Mouse (Mus musculus): ENCODE measurements around the gene Tango6.

Gene Tango6

DNA sequence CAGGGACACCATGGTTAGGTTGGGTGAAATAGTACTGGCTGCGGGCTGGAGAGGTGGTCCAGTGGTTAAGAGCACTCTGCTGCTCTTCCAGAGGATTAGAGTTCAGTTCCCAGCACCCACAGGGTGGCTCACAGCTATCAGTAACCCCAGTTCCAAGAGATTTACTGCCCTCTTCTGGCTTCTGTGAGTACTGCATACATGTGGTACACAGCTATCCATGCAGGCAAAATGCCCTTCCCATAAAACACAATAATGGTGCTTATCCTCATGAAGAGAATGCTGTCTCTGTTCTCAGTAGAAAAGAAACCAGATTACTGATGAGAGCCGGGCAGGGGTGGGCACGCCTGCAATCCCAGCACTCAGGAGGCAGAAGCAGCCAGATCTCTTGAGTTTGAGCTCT lies 123.0 kb downstream of the Tango6 start:
- in situ Hi-C loops (cut with MboI; ENCODE audit: unreplicated experiment in 2 of 2): no loop called here

DNA sequence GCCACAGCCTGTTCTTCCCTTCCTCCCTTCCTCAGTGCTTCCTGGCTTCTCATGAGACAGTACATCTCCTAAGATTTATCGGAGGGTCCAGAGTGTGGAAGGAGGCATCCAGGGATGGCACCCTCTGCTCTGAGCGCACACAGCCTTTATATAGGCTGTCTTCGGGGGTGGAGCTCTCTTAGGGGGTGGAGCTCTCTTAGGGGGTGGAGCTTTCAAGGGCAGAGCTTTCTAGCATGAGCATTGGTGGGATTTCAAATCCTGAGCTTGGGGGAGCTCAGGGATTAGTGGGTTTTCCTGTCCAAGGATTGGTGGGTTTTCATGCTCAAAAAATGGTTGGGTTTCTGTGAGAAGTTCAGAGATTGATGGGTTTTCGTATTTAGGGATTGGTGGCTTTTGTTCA lies 124.6 kb downstream of the Tango6 start:
- in situ Hi-C loops (cut with MboI; ENCODE audit: unreplicated experiment in 2 of 2): no loop called here

DNA sequence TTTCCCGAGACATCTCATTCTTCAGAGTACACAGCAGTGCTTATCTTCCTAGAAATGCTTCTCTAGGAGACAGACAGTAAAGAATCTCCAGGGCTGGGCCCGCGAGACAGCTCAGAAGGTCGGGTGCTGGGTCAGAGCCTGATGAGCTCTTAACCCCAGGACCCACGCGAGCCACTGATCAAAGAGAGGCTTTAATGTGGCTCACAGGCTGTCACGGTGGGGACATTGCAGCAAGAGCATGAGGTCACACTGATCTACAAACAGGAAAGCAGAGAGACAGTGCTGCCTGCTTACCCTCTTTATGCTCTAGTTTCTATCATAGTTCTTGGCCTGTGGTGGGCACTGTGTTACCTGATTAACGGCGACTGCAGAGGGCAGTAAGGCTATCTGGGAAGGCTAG lies 126.9 kb downstream of the Tango6 start:
- in situ Hi-C loops (cut with MboI; ENCODE audit: unreplicated experiment in 2 of 2): no loop called here

DNA sequence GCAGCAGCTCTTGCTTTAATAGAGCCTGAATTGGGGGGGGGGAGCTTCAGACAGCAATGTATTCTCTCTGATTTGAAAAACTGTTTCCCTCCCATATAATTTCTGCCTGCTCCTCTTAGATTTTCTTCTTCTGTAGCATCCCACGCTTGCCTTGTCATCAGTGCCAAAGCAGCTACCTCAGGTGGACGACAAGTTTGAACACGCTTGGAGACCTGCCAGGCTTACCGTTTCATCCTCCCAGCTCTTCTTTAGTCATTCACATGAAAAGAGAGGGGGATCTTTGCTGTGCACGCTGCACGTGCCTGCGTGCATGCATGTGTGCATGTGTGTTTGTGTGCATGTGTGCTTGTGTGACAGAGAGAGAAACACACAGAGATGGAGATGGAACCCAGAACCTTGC lies 127.5 kb downstream of the Tango6 start:
- in situ Hi-C loops (cut with MboI; ENCODE audit: unreplicated experiment in 2 of 2): no loop called here

DNA sequence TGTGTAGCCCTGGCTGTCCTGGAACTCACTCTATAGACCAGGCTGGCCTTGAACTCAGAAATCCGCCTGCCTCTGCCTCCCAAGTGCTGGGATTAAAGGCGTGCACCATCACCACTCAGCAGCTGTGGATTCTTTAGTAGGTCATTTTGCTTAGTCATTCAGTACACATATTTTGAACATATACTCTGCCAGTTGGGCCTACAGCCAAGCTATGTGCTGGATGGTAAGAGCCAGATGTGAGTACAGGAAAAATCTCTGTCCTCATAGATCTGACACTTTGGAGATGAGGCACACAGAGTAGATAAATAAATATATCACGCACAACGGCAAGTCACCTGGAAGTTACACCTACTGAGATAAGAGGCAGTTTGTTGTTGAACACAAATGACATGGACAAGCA lies 129.7 kb downstream of the Tango6 start:
- in situ Hi-C loops (cut with MboI; ENCODE audit: unreplicated experiment in 2 of 2): no loop called here

DNA sequence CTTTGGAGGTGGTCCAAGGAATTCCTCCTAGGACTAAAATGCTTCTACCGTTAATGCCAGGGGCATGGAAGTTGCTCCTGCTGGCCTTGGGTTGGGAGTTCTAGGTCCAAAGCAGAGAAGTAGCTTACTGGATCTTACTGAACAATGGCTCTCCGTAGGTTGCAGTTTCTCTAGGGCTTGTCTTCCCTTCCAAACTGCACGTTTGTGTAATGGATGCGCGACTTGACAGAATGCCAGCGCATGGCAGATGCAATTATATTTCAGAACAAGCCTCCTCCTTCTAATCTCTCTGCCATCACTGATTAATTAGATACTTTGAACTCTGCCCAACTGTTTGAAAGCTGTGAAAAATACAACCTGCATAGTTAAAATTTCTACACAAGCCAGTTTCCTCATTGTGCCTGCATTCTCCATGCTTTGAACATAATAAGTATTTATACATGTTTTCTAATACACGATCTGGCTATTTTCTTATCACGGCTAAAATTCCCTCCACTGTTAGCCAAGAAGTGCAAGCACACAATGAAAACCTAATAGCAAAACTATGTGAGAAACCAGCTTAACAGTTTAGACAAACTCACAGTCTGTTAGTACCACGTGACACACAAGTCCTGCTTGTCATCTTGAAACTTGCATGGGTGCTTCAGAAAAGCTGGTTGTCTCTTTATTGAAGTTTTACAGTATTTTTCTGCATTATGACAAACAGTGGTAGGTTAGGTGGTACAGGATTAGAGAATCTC lies 133.7 kb downstream of the Tango6 start:
- in situ Hi-C loops (cut with MboI; ENCODE audit: unreplicated experiment in 2 of 2): no loop called here

DNA sequence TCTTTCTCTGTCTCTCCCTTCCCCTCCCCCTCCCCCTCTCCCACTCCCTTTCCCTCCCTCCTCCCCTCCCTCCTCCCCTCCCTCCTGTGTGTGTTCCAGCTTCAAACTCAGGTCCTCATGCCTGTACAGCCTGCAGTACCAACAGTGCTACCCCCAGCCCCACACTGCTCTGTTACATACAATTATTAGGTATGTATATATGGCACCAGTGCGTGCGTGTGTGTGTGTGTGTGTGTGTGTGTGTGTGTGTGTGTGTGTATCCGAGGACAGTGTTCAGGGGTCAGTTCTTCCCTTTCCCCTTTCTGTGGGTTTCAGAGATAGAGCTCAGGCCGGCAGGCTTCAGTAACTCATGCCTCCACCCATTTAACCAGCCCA lies 134.3 kb downstream of the Tango6 start:
- in situ Hi-C loops (cut with MboI; ENCODE audit: unreplicated experiment in 2 of 2): no loop called here

DNA sequence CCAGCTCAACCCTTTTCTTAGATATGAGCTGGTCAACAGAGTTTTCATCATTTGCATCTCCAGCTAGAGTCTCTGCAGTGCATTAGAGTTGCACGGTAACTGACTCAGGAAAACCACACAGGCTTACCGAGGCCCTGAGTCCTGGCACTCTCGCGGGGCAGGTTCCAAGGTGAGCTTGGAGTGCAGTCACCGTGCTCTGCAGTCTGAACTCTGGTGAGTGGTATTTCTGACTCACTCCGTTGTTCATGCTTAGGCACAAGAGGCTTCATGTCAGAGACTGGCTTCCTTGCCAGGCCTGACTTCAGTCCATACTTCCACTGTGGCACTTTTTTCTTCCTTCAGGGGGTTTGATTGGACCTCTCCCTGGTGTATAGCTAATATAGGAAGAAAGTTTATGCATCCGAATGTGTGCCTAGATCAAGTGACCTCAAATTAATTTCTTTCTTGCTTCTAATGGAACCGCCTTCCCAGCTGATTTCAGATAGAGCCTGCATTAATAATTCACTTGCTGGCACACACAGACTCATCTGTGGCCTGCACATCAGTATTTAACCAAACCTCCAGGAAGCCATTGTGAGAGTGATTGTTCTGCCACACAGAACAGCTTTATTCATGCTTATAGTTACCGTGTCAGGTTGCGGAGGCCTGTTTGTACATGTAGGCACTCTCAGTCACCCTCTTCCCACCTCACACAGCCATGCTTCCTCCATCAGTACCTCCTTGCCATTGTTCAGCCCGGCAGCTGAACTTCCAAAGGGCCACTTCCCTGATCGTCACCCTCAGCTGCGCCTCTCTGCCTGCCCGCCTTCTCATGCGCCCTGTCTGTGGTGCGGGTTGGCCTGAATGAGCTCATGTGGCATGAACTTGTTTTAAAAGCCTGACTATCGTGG lies 136.0 kb downstream of the Tango6 start:
- in situ Hi-C loops (cut with MboI; ENCODE audit: unreplicated experiment in 2 of 2): no loop called here

DNA sequence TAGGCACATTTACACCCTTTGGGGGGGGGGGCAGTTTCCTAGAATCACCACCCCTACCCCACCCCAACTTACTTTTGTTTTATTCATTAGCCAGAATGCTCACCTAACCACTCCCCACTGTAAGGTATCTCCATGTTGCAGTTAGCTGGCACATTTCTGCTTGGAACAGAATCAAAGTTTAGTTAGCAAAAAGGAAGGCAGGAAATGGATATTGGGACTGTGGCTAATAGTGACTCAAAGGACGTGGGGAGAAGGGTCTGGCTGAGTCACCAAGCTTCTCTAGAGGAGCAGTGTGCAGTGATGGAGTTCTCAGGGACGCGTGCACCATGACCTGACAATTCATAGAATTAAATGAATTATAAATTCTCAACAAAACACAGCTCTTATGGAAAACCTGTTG lies 136.7 kb downstream of the Tango6 start:
- in situ Hi-C loops (cut with MboI; ENCODE audit: unreplicated experiment in 2 of 2): no loop called here

DNA sequence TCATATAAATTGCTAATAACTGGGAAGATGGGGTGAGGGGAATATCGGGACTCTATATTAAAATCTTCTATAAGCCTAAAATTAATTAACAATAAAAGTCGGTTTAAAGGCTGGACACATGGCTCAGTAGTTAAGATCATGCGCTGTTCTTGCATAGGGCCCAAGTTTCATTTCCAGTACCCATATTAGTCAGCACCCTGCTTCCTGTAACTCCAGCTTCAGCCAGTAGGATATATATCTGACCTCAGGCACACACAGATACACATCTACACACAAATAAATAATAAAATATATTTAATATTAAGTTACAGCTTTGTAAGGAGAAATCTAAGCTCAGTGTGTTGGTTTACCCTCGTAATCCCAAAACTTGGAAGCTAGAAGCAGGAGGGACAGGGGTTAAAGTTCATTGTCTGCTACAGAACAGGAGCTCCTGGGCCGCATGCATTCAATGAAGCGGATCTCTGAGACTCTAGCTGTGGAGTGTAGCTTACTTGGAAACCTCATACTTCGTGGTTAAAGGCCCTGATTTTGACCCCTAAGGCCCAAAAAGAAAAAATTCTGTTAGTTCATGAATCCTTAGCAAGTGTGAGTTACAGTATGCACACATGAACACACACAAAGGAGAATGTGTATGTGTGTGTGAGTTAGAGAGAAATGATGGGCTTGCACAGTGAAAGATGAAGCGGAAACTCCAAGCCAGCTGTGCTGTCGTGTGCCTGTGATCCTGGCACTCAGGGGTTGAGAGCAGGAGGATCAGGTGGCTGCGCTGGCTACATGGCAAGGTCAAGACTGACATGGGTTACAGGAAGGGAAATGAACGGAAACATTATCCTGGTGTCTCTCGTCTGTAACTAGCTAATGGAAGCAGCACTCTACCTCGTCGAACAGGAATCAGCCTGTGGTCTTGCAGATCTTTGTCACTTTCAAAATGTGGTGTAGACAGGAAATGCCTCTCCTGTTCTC lies 138.0 kb downstream of the Tango6 start:
- in situ Hi-C loops (cut with MboI; ENCODE audit: unreplicated experiment in 2 of 2): no loop called here

DNA sequence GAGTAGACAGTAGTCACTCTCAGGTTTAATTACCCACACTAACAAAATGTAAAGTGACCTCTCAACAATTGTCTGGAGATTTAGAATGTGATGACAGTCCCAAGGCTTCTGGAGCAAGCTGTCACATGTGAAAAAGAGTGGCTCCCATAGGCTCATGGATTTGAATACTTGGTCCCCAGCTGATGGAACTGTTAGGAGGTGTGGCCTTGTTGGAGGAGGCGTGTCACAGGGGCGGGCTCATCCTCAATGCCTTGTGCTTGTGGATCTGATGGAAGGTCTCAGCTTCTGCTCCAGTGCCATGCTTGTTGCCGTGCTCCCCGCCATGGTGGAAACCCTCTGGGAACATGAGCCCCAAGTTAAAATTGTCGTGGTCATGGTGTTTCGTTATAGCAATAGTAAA lies 146.1 kb downstream of the Tango6 start:
- in situ Hi-C loops (cut with MboI; ENCODE audit: unreplicated experiment in 2 of 2): no loop called here

DNA sequence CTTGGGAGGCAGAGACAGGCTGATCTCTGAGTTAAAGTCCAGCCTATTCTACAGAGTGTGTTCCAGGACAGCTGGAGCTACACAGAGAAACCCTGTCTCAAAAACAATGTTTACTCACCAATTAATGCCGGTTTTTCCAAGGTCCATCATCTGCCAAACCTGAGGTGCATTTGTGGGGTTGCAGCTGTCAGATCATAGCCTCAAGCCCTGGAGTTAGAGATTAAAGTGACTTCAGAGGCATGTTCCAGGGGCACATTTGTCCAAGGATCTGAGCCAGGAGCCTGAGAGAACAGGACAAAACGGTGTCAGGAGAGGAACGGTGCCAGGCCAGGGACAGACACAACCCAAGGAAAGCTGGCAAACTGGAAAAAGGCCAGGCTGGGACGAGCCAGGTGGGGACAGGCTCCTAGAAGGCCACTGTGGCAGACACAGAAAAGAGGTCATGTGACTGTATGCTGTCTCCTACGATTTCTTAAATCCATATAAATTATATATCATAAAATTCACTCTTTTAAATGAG lies 146.7 kb downstream of the Tango6 start:
- in situ Hi-C loops (cut with MboI; ENCODE audit: unreplicated experiment in 2 of 2): no loop called here

DNA sequence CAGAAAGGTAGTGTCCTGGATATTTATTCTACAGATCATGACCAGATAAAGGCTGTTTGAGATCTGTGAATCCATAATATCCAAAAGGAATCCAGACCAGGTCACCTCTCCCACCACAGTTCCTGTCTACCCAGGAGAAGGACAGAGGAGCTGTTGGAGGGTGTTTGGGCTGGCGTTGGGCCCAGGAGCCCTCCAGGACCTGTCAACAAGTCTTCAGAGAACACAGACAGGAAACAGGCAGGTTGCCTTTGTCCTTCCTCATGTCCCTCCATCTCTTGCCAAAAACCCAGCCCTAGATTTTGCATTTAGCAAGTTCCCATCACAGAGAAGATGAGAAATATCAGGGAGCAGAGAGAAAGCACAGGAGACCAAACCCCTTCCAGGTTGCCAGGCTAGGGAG lies 152.0 kb downstream of the Tango6 start:
- in situ Hi-C loops (cut with MboI; ENCODE audit: unreplicated experiment in 2 of 2): no loop called here

DNA sequence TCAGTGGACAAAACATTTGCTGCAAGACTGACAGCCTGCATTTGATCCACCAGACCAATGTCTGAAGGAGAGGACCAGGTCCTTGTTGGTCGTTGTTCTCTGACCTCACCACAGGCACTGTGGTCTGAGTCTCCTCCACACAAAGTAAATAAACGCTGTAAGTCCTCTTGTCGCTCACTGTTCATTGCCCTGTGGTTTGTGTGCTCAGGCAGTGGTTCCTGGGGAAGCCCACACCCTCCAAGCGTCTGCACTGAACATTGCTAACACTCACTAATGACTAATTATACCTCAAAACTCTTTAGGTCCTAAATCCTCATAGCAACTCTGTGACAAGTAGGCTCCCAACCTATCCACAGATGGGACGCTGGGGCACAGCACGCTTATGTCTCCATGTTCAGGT lies 153.7 kb downstream of the Tango6 start:
- in situ Hi-C loops (cut with MboI; ENCODE audit: unreplicated experiment in 2 of 2): no loop called here

DNA sequence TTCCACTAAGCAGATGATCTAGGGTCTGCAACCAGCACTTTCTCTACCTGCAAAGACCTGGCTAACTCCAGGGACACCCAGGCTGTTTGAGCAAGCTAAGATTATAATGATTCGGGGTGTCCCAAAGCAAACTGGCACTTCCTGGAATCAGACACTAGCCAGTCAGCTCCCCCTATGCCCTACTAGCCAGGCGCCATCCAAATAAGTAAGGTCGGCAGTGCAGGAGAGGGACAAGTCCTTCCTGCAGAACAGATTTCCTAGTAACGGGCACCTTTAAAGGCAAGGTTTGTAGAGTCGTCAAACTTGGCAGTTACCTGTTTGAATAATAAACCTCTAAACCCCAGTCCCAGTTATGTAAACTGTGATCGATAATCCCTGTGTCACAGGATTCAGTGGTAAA lies 155.9 kb downstream of the Tango6 start:
- in situ Hi-C loops (cut with MboI; ENCODE audit: unreplicated experiment in 2 of 2): no loop called here

DNA sequence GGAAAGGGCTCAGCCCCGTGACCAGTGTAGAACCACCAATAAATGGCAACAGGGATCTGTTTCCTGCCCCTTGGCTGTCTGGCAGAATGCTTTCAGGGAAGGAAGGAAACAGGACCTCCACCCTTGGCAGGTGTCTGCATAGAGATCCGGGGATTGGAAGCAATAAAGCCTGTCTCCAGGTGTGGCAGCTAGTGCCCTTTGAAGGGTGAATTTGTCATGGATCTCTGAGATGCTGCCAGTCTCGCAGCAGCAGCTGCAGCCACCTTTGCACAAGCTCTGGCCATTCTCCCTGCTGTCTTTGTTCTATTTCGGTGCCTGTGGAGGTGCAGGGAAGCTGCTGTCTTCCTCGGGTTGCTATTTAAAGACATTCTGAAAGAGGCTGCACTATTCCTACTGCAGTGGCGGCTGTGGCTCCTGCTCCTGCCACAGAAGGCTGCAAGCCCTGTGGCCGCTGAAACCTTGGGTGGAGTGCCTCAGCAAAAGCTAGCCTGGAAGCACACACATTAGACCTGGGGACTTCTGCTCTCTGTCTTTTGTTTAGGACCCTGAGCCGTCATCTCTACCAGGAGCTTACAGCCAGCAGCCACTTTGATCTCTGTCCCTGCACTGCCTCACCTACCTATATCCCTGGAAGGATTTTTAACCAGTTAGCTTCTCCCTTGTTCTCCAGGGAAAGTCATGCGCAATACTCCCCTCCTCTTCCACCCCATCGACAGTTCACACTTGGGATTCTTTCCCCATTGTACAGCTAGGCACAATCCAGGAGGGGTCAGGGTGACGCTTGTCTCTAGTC lies 156.5 kb downstream of the Tango6 start:
- in situ Hi-C loops (cut with MboI; ENCODE audit: unreplicated experiment in 2 of 2): no loop called here

DNA sequence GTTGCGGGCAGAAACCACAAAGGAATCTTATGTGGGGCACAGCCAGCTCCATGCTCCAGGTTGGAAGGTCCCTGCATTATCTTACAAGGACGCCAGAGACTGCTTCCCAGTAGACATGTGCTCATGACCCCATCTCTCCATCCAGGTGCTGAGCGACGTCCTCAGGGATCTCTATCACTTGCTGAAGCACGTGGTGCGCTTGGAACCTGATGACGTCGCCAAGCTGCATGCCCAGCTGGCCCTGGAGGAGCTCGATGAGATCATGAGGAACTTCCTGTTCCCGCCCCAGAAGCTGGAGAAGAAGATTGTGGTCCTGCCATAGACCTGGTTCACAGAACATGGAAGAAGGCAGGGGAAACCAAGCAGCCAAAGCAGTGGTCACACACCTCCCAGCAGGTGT lies 167.2 kb downstream of the Tango6 start:
- in situ Hi-C loops (cut with MboI; ENCODE audit: unreplicated experiment in 2 of 2): no loop called here

DNA sequence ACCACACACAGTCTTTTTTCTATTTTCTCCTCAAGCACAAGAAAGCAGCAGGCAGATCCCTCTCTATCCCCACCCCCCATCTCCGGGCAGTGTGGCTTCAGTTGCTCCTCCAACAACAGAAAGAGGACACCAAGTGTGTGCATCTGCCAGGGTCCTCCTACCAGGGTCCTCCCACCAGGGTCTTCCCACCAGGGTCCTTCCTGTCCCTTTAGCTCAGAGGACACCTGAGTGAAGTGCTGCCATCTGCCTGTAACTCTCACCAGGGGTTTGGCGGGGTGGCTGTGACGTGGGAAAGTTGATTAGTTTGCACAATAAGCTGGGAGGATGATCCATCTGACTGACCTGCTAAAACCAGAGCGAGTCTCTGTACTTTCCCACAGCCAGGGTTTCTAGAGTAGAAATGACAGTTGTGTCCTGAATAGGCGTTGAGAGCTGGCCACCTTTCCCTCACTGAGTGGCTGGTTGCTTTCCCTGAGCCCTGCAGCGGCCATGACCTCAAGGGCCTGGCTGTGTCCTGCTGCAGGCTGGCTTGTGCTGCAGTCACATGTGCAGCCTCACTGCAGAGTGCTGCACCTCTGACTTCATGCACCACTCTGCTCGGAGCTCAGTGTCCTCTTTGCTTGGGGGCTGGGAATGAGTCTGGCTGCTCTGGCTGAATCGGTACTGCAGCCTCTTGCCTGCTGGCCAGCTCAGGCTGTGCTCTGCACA lies 171.8 kb downstream of the Tango6 start:
- in situ Hi-C loops (cut with MboI; ENCODE audit: unreplicated experiment in 2 of 2): no loop called here

DNA sequence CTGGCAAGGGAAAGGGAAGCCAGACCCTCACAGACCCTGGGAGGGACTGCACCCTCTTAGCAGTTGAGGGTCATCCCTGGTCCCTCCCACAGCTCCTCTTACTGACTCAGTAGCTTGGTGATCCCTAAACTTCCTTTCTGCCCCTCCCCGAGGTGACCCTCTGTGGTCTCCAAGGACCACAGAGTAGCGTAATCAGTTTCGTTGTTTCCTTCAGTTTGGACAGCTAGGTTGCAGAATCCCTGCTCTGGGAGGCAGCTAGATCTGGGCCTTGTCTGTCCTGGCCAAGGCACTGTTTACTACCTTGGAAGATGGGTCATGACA lies 172.3 kb downstream of the Tango6 start:
- in situ Hi-C loops (cut with MboI; ENCODE audit: unreplicated experiment in 2 of 2): no loop called here

DNA sequence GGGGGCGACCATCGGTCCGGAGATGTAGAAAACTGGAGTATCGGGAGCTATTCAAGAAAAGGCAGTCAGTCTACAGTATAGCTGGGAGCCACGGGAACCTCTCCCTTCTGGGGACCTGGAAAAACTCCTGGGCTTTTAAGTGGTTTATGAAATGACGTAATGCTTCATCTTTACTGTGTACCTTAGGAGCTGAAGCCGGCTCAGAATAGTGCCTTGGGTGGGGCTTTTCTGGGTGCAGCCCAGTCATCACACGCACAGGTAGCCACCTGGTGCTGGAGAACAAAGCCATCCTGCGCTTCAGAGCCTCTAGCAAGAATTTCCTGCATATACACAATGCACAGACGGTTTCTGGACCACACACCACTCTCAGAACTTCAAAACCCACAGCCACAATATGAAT lies 180.0 kb downstream of the Tango6 start:
- in situ Hi-C loops (cut with MboI; ENCODE audit: unreplicated experiment in 2 of 2): no loop called here

Measured in v-Abl transformed pro-B cells (cell line).